Mouse (Mus musculus) intestine, embryonic 16.5 days (tissue): ENCODE measurements around the gene Sap30. TPM values are rescaled to one million over a fixed set of nuclear protein-coding genes. Genes with fewer than 3 reads are reported as not detected.
"Not testable (repeated sequence)": the region's sequence is repeated elsewhere in the genome, so short reads cannot be mapped to it uniquely, and the experiment has no call there.

Experiments used
- ATAC-seq: fragments of 200-750 bp; cut with Nextera tagmentation; 2 replicates; pipeline ENCODE4 v1.8.0; 2017; ENCODE audit warnings: moderate TSS enrichment, moderate library complexity
- H3K27ac ChIP-seq: fragments of 300-500 bp; sonication (generic); 2 replicates; pipeline ENCODE4 v1.5.1; 2014; ENCODE audit warnings: mild to moderate bottlenecking, low read length
- H3K27me3 ChIP-seq: fragments of 300-500 bp; sonication (generic); replicated peaks from 2 replicates; pipeline ENCODE4 v1.6.1; 2014; ENCODE audit warnings: low read length, control low read depth, mixed read lengths; ENCODE audit not compliant: control insufficient read depth, insufficient read depth
- H3K36me3 ChIP-seq: fragments of 300-500 bp; sonication (generic); 2 replicates; pipeline ENCODE4 v1.6.1; 2014; ENCODE audit warnings: low read length, control low read depth; ENCODE audit not compliant: control insufficient read depth, insufficient read depth
- H3K4me1 ChIP-seq: fragments of 300-500 bp; sonication (generic); 2 replicates; pipeline ENCODE4 v1.6.1; 2014; ENCODE audit warnings: low read length, control low read depth, mixed read lengths; ENCODE audit not compliant: control insufficient read depth, insufficient read depth
- H3K4me2 ChIP-seq: fragments of 300-500 bp; sonication (generic); 2 replicates; pipeline ENCODE4 v1.6.1; 2014; ENCODE audit warnings: low read depth, low read length, control low read depth
- H3K4me3 ChIP-seq: fragments of 300-500 bp; sonication (generic); 2 replicates; pipeline ENCODE4 v1.5.1; 2014; ENCODE audit warnings: mild to moderate bottlenecking, low read length
- H3K9ac ChIP-seq: fragments of 300-500 bp; sonication (generic); 2 replicates; pipeline ENCODE4 v1.6.1; 2014; ENCODE audit warnings: low read depth, low read length
- H3K9me3 ChIP-seq: fragments of 300-500 bp; sonication (generic); 2 replicates; pipeline ENCODE4 v1.6.1; 2016; ENCODE audit warnings: low read length, control low read depth; ENCODE audit not compliant: control insufficient read depth
- WGBS: fragments of 180-500 bp; shearing (Covaris S2); extraction: QIAGEN DNeasy Blood & Tissue Kit; methylation state at CpG from one replicate; pipeline ENCODE4 v1.1.7; 2014; 5-methylcytosine and 5-hydroxymethylcytosine counted together
- polyA plus RNA-seq: library from polyadenylated mRNA; unstranded; fragments of >200 nt; fragmentation: Nextera tagmentation; extraction: Ambion mirVana; gene quantifications from 2 replicates; pipeline ENCODE4 v1.2.1, GENCODE M21; 2015

Gene Sap30
- polyA plus RNA-seq, 1 experiment from 2014 or later = 20.6 TPM

GRCm38 (mm10) chr8:57517723-57518122, 30.1 kb upstream of the Sap30 start:
- Histone ChIP-seq H3K9me3 (no peaks in the 10 kb centered on the region), H3K27ac (no peak overlapping the region), H3K4me2 (no peak overlapping the region), H3K36me3 (0 out of 2 replicates have a peak, but pooled peaks cover 2% of the 10 kb centered on the region), H3K4me3 (no peak overlapping the region), H3K27me3 (no peaks in the 10 kb centered on the region), H3K9ac (no peak overlapping the region), H3K4me1 (no peaks in the 10 kb centered on the region; the same call in 1 of the 2 replicates)
- ATAC-seq = no peak
- 94% methylated on average over 3 of the region's 3 CpGs for WGBS

DNA sequence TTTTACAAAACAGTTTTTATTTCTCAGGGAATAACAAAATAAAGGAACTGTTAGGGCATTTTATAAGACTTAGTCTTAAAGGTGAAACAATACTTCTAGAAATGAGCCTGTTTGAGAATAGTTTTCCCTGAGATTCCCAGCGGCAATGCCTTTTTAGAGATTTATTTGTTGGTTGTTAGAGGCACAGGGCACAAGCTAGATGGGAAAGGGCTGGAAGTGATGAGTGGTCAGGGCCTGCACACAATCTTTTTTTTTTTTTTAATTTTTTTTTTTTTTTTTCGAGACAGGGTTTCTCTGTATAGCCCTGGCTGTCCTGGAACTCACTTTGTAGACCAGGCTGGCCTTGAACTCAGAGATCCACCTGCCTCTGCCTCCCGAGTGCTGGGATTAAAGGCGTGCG, 29.0 kb upstream of the Sap30 start:
- ATAC-seq, H3K4me2 ChIP-seq, H3K36me3 ChIP-seq, H3K4me1 ChIP-seq, H3K4me3 ChIP-seq, H3K9ac ChIP-seq, H3K9me3 ChIP-seq, H3K27ac ChIP-seq, H3K27me3 ChIP-seq: not testable (repeated sequence)
- WGBS = 87% methylated on average over 5 of the region's 5 CpGs

GRCm38 (mm10) chr8:57513178-57513661, 25.6 kb upstream of the Sap30 start:
- H3K4me3 ChIP-seq = peak overlapping the region; percentile 88
- H3K9me3 ChIP-seq, H3K36me3 ChIP-seq, H3K4me1 ChIP-seq, H3K27me3 ChIP-seq, ATAC-seq: not testable (repeated sequence)
- peak overlapping the region; percentile 100 for H3K9ac ChIP-seq
- peak overlapping the region; percentile 60 for H3K4me2 ChIP-seq
- peak overlapping the region; percentile 100 for H3K27ac ChIP-seq
- 6% methylated on average over 9 of the region's 10 CpGs for WGBS

GRCm38 (mm10) chr8:57512141-57513056, 24.7 kb upstream of the Sap30 start:
- H3K27ac ChIP-seq = peak overlapping the region; percentile 100
- ATAC-seq = peak; percentile 52
- WGBS = under 1% methylated on average over 69 of the region's 96 CpGs

DNA sequence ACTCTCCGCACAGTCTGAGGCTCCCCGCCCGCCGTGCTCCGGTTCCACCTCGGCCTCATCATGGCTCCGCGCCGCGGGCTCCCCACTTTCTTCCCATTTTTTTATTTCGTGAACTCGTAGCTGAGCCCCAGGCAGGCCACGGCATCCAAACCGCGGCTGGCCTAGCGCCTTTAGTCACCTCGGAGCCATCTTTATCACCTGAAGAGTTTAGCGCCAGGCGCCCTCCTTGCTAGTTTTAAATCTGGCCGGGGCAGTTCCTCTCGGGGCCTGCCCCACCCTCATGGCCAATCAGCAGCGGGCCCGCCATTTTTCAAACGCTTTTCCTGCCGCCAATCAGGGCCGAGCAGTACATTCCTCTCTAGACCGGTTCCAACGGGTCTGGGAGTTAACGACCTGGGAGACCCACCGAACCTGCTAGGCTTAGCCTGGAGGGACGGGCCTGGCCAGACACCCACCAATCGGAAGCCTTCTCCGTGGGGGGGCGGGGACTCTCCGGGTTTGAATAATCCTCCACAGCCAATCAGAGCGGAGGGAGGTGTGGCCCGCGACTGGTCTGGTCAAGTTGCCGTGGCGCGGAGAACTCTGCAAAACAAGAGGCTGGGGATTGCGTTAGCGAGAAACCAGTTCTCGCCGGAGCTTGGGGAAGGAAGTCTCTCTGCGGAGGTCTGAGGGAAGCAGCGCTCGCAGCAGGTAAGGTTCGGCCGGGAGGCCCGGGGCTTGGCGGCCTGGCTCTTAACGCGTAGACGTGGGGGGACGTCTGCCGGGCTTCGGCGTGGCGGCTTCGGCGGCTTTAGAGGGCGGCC, 23.9 kb upstream of the Sap30 start, which contains the start of gene Hmgb2:
Hmgb2 (plus strand) TSS at position 592 of the 803 bp plus-strand sequence.
- peak within 1 kb of the TSS; percentile 86 for H3K4me2 ChIP-seq
- peak within 1 kb of the TSS; percentile 100 for H3K27ac ChIP-seq
- ATAC-seq = peak; percentile 100
- WGBS = under 1% methylated on average over 63 of the region's 63 CpGs
- no peaks in the 10 kb centered on the region for H3K27me3 ChIP-seq
- peak within 1 kb of the TSS; percentile 88 for H3K4me3 ChIP-seq
- H3K9ac ChIP-seq = peak within 1 kb of the TSS; percentile 100
- peaks cover 4% of the 10 kb centered on the region; the same call in 1 of the 2 replicates for H3K4me1 ChIP-seq
- no peaks in the 10 kb centered on the region for H3K9me3 ChIP-seq
- 0 out of 2 replicates have a peak, but pooled peaks cover 2% of the 10 kb centered on the region for H3K36me3 ChIP-seq

More at GRCm38 (mm10) chr8:57512141-57513056, 24.7 kb upstream of the Sap30 start:
- H3K4me3 ChIP-seq = peak overlapping the region; percentile 88
- no peaks in the 10 kb centered on the region for H3K9me3 ChIP-seq
- H3K36me3 ChIP-seq = 0 out of 2 replicates have a peak, but pooled peaks cover 2% of the 10 kb centered on the region
- H3K9ac ChIP-seq = peak overlapping the region; percentile 100
- H3K4me1 ChIP-seq = peaks cover 4% of the 10 kb centered on the region; the same call in 1 of the 2 replicates
- H3K4me2 ChIP-seq = peak overlapping the region; percentile 60
- no peaks in the 10 kb centered on the region for H3K27me3 ChIP-seq

- Histone ChIP-seq H3K9me3 (no peaks in the 10 kb centered on the region), H3K4me2 (peak overlapping the region; percentile 86), H3K4me3 (peak overlapping the region; percentile 88), H3K36me3 (0 out of 2 replicates have a peak, but pooled peaks cover 2% of the 10 kb centered on the region), H3K27me3 (no peaks in the 10 kb centered on the region), H3K27ac (peak overlapping the region; percentile 85), H3K4me1 (peaks cover 4% of the 10 kb centered on the region; the same call in 1 of the 2 replicates), H3K9ac (peak overlapping the region; percentile 85)
- ATAC-seq = no peak
- 1% methylated on average over 31 of the region's 31 CpGs for WGBS
Measured at GRCm38 (mm10) chr8:57510791-57511315, 23.2 kb upstream of the Sap30 start.

GRCm38 (mm10) chr8:57508657-57509056, 21.0 kb upstream of the Sap30 start:
- 83% methylated on average over 4 of the region's 4 CpGs for WGBS
- Histone ChIP-seq H3K36me3 (no peaks in the 10 kb centered on the region), H3K4me2 (no peak overlapping the region), H3K9me3 (no peaks in the 10 kb centered on the region), H3K4me1 (0 out of 2 replicates have a peak, but pooled peaks cover 6% of the 10 kb centered on the region), H3K4me3 (no peak overlapping the region), H3K27ac (no peak overlapping the region), H3K27me3 (no peaks in the 10 kb centered on the region), H3K9ac (no peak overlapping the region)
- no peak for ATAC-seq

DNA sequence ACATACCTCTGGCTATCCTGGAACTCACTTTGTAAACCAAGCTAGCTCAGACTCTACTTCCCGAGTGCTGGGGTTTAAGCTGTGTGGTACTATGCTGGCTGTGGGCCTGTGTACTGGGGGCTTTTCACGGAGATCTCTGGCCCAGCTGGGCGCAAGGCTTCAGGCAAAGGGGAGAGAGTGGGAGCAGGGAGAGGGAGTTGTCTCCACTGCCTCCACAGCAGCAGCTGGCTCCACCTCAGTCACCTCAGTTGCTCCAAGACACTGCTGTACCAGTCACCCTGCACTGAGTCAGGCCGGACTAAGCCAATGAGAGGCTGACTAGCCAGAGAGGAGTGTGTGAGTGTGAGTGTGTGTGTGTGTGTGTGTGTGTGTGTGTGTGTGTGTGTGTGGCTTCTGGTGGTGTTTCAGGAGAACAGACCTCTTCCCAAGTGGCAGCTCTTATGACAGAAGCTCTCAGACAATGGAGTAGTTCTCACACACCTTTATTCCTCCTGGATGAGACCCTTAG, 19.9 kb upstream of the Sap30 start:
- no peak overlapping the region for H3K4me2 ChIP-seq
- no peaks in the 10 kb centered on the region for H3K27me3 ChIP-seq
- 0 out of 2 replicates have a peak, but pooled peaks cover 6% of the 10 kb centered on the region for H3K4me1 ChIP-seq
- H3K9ac ChIP-seq = no peak overlapping the region
- H3K36me3 ChIP-seq = no peaks in the 10 kb centered on the region
- H3K27ac ChIP-seq = no peak overlapping the region
- H3K4me3 ChIP-seq = no peak overlapping the region
- H3K9me3 ChIP-seq = no peaks in the 10 kb centered on the region
- no peak for ATAC-seq
- 91% methylated on average over 4 of the region's 4 CpGs for WGBS
